Mouse (Mus musculus) testis, postnatal 14 days (tissue): ENCODE data around the gene Narfl.
A peak's percentile ranks its signal among the peaks of the same experiment; 100 is the strongest.

Source experiments
- DNase-seq: peaks from one replicate; pipeline ENCODE4 v3.0.0; 2021; ENCODE audit warnings: low spot score

Narfl gene

GRCm38 (mm10) chr17:25762591-25762990 is 11.0 kb upstream of the Narfl start:
- DNase-seq: no peak

GRCm38 (mm10) chr17:25765886-25766285 is 7.7 kb upstream of the Narfl start:
- no peak for DNase-seq

GRCm38 (mm10) chr17:25769331-25769730 is 4.2 kb upstream of the Narfl start:
- DNase-seq: no peak

GRCm38 (mm10) chr17:25775318-25776062 is 1.9 kb downstream of the Narfl start:
- no peak for DNase-seq

GRCm38 (mm10) chr17:25777948-25778347 is 4.4 kb downstream of the Narfl start:
- DNase-seq: no peak

GRCm38 (mm10) chr17:25781339-25781738 is 7.8 kb downstream of the Narfl start:
- no peak for DNase-seq

GRCm38 (mm10) chr17:25783086-25783485 is 9.5 kb downstream of the Narfl start:
- no peak for DNase-seq

GRCm38 (mm10) chr17:25783861-25784574 is 10.4 kb downstream of the Narfl start:
- no peak for DNase-seq

GRCm38 (mm10) chr17:25785281-25785745 is 11.7 kb downstream of the Narfl start, which contains the start of gene Haghl:
Gene Haghl (minus strand): TSS chr17:25785673.
- peak; percentile 89 for DNase-seq

- no peak for DNase-seq
Measured at GRCm38 (mm10) chr17:25786280-25786679, 12.7 kb downstream of the Narfl start, which contains the start of gene Ccdc78. Gene Ccdc78 (plus strand): TSS chr17:25786580.

- no peak for DNase-seq
Measured at GRCm38 (mm10) chr17:25786781-25787504, 13.4 kb downstream of the Narfl start.

- no peak for DNase-seq
Measured at GRCm38 (mm10) chr17:25791320-25791842, 17.8 kb downstream of the Narfl start.

- DNase-seq: peak; percentile 82
Measured at GRCm38 (mm10) chr17:25791843-25792527, 18.4 kb downstream of the Narfl start.

- peak; percentile 63 for DNase-seq
Measured at GRCm38 (mm10) chr17:25792615-25793014, 19.0 kb downstream of the Narfl start, which contains the start of gene Fam173a. Gene Fam173a (minus strand): TSS chr17:25792901.

- DNase-seq: no peak
Measured at GRCm38 (mm10) chr17:25794197-25794596, 20.6 kb downstream of the Narfl start.

- DNase-seq: no peak
Measured at GRCm38 (mm10) chr17:25794998-25795397, 21.4 kb downstream of the Narfl start.

GRCm38 (mm10) chr17:25795609-25796092 is 22.1 kb downstream of the Narfl start, which contains the start of gene AC134908.4:
Gene AC134908.4 (minus strand): TSS chr17:25795659.
- no peak for DNase-seq

GRCm38 (mm10) chr17:25796211-25796771 is 22.7 kb downstream of the Narfl start:
- no peak for DNase-seq

- peak; percentile 89 for DNase-seq
Measured at GRCm38 (mm10) chr17:25796951-25797369, 23.4 kb downstream of the Narfl start, which contains the start of gene Metrn. Gene Metrn (minus strand): TSS chr17:25797136.

- no peak for DNase-seq
Measured at GRCm38 (mm10) chr17:25801029-25801428, 27.5 kb downstream of the Narfl start.
